Mouse (Mus musculus): ENCODE results near the gene Ncan.

- TF ChIP-seq CTCF (IDR thresholded peaks at IDR 0.05; ENCODE audit: borderline replicate concordance, insufficient read depth, low read length) (no peak), POLR2A (IDR thresholded peaks at IDR 0.05; ENCODE audit: low read depth, low read length) (no peak)
Measured at GRCm38 (mm10) chr8:70073682-70074081, 47.0 kb downstream of the Ncan start.

Data from embryonic fibroblast, embryonic 13.5 days (primary cell).